Mouse (Mus musculus): ENCODE measurements around the gene Ccdc114. TPM values are rescaled to one million over a fixed set of nuclear protein-coding genes. Genes with fewer than 3 reads are reported as not detected.
"Not testable (repeated sequence)": the region's sequence is repeated elsewhere in the genome, so short reads cannot be mapped to it uniquely, and the experiment has no call there.

Gene Ccdc114
- polyA plus RNA-seq, 1 experiment from 2014 or later = 4.2 TPM

DNA sequence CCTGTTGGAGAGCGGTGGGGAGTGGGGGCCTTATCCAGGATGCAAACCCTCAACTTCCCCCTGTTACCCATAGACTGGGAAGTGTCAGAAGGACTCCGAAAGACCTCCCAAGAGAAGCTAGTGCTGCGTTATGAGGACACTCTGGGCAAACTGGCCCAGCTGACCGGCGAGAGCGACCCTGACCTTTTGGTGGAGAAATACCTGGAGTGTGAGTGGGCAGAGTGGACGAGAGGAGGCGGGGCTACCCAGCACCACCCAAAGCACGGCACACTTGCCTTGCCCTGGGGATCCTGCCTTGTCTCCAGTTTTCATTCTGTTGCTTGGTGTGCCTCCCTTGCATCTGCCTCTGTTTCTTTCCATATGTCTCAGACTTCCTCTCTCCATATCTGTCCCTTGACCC is 18.1 kb downstream of the Ccdc114 start:
- 84% methylated on average over 9 of the region's 9 CpGs for WGBS
- H3K27ac ChIP-seq = no peak overlapping the region
- H3K4me1 ChIP-seq = no peaks in the 10 kb centered on the region
- no peaks in the 10 kb centered on the region for H3K27me3 ChIP-seq
- no peaks in the 10 kb centered on the region for H3K36me3 ChIP-seq
- ATAC-seq (ENCODE audit: insufficient number of reproducible peaks, insufficient read depth, low FRiP score, low TSS enrichment) = no peak
- H3K9ac ChIP-seq = no peak overlapping the region
- no peak overlapping the region for H3K4me3 ChIP-seq
- H3K4me2 ChIP-seq (replicated peaks) = no peak overlapping the region
- no peaks in the 10 kb centered on the region for H3K9me3 ChIP-seq

DNA sequence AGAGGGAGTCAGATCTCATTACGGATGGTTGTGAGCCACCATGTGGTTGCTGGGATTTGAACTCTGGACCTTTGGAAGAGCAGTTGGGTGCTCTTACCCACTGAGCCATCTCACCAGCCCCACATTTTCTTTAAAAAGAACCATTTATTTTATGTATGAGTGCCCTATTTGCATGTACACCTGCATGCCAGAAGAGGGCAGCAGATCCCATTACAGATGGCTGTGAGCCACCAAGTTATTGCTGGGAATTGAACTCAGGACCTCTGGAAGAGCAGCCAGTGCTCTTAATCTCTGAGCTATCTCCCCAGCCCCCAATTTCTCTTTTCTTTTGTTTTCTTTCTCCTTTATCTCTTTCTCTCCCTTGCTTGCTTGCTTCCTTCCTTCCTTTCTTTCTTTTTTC is 19.4 kb downstream of the Ccdc114 start:
- WGBS = 70% methylated on average over 1 of the region's 1 CpGs
- not testable (repeated sequence) for H3K27me3 ChIP-seq; ATAC-seq (ENCODE audit: insufficient number of reproducible peaks, insufficient read depth, low FRiP score, low TSS enrichment); H3K4me1 ChIP-seq; H3K36me3 ChIP-seq; H3K9ac ChIP-seq; H3K4me2 ChIP-seq (replicated peaks); H3K27ac ChIP-seq; H3K9me3 ChIP-seq; H3K4me3 ChIP-seq

GRCm38 (mm10) chr7:45949061-45949460 is 25.2 kb downstream of the Ccdc114 start:
- 84% methylated on average over 4 of the region's 4 CpGs for WGBS
- H3K36me3 ChIP-seq = no peaks in the 10 kb centered on the region
- no peak overlapping the region for H3K4me3 ChIP-seq
- H3K4me2 ChIP-seq (replicated peaks) = no peak overlapping the region
- no peak overlapping the region for H3K9ac ChIP-seq
- H3K27ac ChIP-seq = no peak overlapping the region
- H3K9me3 ChIP-seq = no peaks in the 10 kb centered on the region
- H3K27me3 ChIP-seq = no peaks in the 10 kb centered on the region
- H3K4me1 ChIP-seq = no peaks in the 10 kb centered on the region
- ATAC-seq (ENCODE audit: insufficient number of reproducible peaks, insufficient read depth, low FRiP score, low TSS enrichment) = no peak

- ATAC-seq (ENCODE audit: insufficient number of reproducible peaks, insufficient read depth, low FRiP score, low TSS enrichment) = no peak
- H3K27ac ChIP-seq = no peak overlapping the region
Measured at GRCm38 (mm10) chr7:45956611-45957010, 32.7 kb downstream of the Ccdc114 start.

DNA sequence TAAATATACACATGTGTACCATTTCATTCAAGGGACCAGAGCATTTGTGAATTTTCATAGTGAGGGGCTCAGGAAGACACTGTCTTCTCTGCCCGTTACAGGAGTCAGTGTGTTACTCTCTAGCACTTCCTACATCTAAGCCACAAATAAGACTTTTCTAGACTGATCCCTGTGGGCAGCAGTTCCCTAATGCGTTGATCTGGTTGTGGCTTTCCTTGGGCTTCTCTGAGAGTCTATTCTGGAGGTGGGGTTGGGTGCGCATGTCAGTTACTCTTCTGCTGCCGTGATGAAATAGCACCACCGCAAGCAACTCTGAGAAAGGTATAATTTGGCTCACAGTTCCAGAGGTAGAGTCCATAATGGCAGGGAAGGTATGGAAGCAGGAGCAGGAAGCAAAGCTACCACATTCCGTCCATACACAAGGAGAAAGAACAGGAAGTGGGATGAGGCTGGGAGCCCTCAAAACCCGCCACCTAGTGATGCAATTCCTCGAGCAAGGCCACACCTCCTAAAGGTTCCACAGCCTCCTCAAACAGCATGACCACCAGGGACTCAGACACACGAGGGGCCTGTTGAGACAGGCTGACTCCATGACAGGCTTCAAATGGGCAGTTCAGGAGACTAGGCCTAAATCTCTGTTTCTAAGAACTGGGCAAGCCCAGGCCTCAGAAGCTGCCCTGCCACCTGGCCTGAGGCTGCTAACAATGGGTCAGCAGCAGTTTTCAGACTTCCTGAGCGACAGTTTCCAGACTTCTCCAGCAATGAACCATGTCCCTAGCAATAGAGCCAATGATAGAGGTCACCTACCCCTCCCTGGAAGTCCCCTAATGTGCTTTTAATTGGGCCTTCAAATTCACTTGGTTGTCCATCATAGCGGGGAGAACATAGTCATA is 48.2 kb downstream of the Ccdc114 start:
- ATAC-seq (ENCODE audit: insufficient number of reproducible peaks, insufficient read depth, low FRiP score, low TSS enrichment) = no peak
- WGBS = 82% methylated on average over 11 of the region's 11 CpGs

More at GRCm38 (mm10) chr7:45956611-45957010, 32.7 kb downstream of the Ccdc114 start:
- Histone ChIP-seq H3K36me3 (no peaks in the 10 kb centered on the region), H3K4me2 (replicated peaks) (no peak overlapping the region), H3K4me1 (no peaks in the 10 kb centered on the region), H3K9me3 (no peaks in the 10 kb centered on the region), H3K4me3 (no peak overlapping the region), H3K9ac (no peak overlapping the region), H3K27me3 (no peaks in the 10 kb centered on the region)
- 76% methylated on average over 4 of the region's 4 CpGs for WGBS

GRCm38 (mm10) chr7:45973271-45973687 is 49.4 kb downstream of the Ccdc114 start:
- no peak overlapping the region for H3K4me3 ChIP-seq
- no peaks in the 10 kb centered on the region for H3K4me1 ChIP-seq
- H3K27ac ChIP-seq = no peak overlapping the region
- no peaks in the 10 kb centered on the region for H3K27me3 ChIP-seq
- no peaks in the 10 kb centered on the region for H3K9me3 ChIP-seq
- no peak for ATAC-seq (ENCODE audit: insufficient number of reproducible peaks, insufficient read depth, low FRiP score, low TSS enrichment)
- 86% methylated on average over 6 of the region's 6 CpGs for WGBS
- H3K4me2 ChIP-seq (replicated peaks) = no peak overlapping the region
- H3K36me3 ChIP-seq = no peaks in the 10 kb centered on the region
- H3K9ac ChIP-seq = no peak overlapping the region

More for the DNA sequence above, 48.2 kb downstream of the Ccdc114 start:
- Histone ChIP-seq H3K9me3 (no peaks in the 10 kb centered on the region), H3K4me1 (no peaks in the 10 kb centered on the region), H3K4me3 (no peak overlapping the region), H3K27ac (no peak overlapping the region), H3K27me3 (no peaks in the 10 kb centered on the region), H3K9ac (no peak overlapping the region), H3K36me3 (no peaks in the 10 kb centered on the region), H3K4me2 (replicated peaks) (no peak overlapping the region)

GRCm38 (mm10) chr7:45974103-45974502 is 50.2 kb downstream of the Ccdc114 start:
- Histone ChIP-seq H3K4me3 (no peak overlapping the region), H3K27ac (no peak overlapping the region), H3K9ac (no peak overlapping the region), H3K36me3 (no peaks in the 10 kb centered on the region), H3K9me3 (no peaks in the 10 kb centered on the region), H3K4me2 (replicated peaks) (no peak overlapping the region), H3K4me1 (no peaks in the 10 kb centered on the region), H3K27me3 (no peaks in the 10 kb centered on the region)
- 63% methylated on average over 6 of the region's 6 CpGs for WGBS
- ATAC-seq (ENCODE audit: insufficient number of reproducible peaks, insufficient read depth, low FRiP score, low TSS enrichment) = no peak

DNA sequence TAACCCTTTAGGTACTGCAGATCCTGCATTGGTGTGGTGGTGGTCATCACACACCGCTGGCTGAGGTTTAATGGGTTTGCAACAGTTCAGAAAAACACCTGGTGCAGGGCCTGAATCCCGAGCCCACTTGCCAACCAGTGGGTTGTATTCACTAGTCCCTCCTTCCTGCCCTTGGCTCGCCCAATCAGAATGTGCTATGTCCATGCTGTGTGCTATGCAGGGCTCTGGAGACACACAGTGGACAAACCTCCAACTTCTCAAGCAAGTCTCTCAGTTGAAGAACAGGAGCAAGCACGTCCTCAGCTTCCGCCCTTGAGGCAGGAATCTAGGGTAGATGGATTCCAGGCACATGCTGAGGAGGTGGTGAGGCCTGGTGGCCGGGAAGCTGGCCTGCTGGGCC is 50.6 kb downstream of the Ccdc114 start:
- Histone ChIP-seq H3K4me3 (no peak overlapping the region), H3K36me3 (no peaks in the 10 kb centered on the region), H3K27me3 (no peaks in the 10 kb centered on the region), H3K9me3 (no peaks in the 10 kb centered on the region), H3K4me2 (replicated peaks) (no peak overlapping the region), H3K4me1 (no peaks in the 10 kb centered on the region), H3K9ac (no peak overlapping the region), H3K27ac (no peak overlapping the region)
- ATAC-seq (ENCODE audit: insufficient number of reproducible peaks, insufficient read depth, low FRiP score, low TSS enrichment) = no peak
- WGBS = 72% methylated on average over 6 of the region's 6 CpGs

- no peak overlapping the region for H3K4me3 ChIP-seq
- 77% methylated on average over 5 of the region's 5 CpGs for WGBS
- no peak for ATAC-seq (ENCODE audit: insufficient number of reproducible peaks, insufficient read depth, low FRiP score, low TSS enrichment)
Measured at GRCm38 (mm10) chr7:45981612-45982011, 57.7 kb downstream of the Ccdc114 start.

GRCm38 (mm10) chr7:45986893-45987292 is 63.0 kb downstream of the Ccdc114 start:
- no peak overlapping the region for H3K9ac ChIP-seq
- H3K4me2 ChIP-seq (replicated peaks) = no peak overlapping the region
- no peak overlapping the region for H3K27ac ChIP-seq
- ATAC-seq (ENCODE audit: insufficient number of reproducible peaks, insufficient read depth, low FRiP score, low TSS enrichment) = no peak
- no peak overlapping the region for H3K4me3 ChIP-seq
- H3K36me3 ChIP-seq = no peaks in the 10 kb centered on the region
- H3K4me1 ChIP-seq = no peaks in the 10 kb centered on the region
- WGBS = 72% methylated on average over 4 of the region's 6 CpGs
- no peaks in the 10 kb centered on the region for H3K9me3 ChIP-seq
- H3K27me3 ChIP-seq = no peaks in the 10 kb centered on the region

More at GRCm38 (mm10) chr7:45981612-45982011, 57.7 kb downstream of the Ccdc114 start:
- H3K9ac ChIP-seq = no peak overlapping the region
- H3K4me2 ChIP-seq (replicated peaks) = no peak overlapping the region
- H3K4me1 ChIP-seq = no peaks in the 10 kb centered on the region
- no peaks in the 10 kb centered on the region for H3K36me3 ChIP-seq
- no peak overlapping the region for H3K27ac ChIP-seq
- no peaks in the 10 kb centered on the region for H3K27me3 ChIP-seq
- no peaks in the 10 kb centered on the region for H3K9me3 ChIP-seq

- no peaks in the 10 kb centered on the region for H3K27me3 ChIP-seq
- 89% methylated on average over 1 of the region's 1 CpGs for WGBS
Measured at GRCm38 (mm10) chr7:45988344-45988743, 64.5 kb downstream of the Ccdc114 start.

GRCm38 (mm10) chr7:45992470-45992869 is 68.6 kb downstream of the Ccdc114 start:
- no peak for ATAC-seq (ENCODE audit: insufficient number of reproducible peaks, insufficient read depth, low FRiP score, low TSS enrichment)
- Histone ChIP-seq H3K4me2 (replicated peaks) (no peak overlapping the region), H3K4me3 (no peak overlapping the region), H3K9ac (no peak overlapping the region), H3K27me3 (no peaks in the 10 kb centered on the region), H3K4me1 (no peaks in the 10 kb centered on the region), H3K27ac (no peak overlapping the region), H3K36me3 (no peaks in the 10 kb centered on the region), H3K9me3 (no peaks in the 10 kb centered on the region)
- 84% methylated on average over 8 of the region's 8 CpGs for WGBS

More at GRCm38 (mm10) chr7:45988344-45988743, 64.5 kb downstream of the Ccdc114 start:
- Histone ChIP-seq H3K4me3 (no peak overlapping the region), H3K9ac (no peak overlapping the region), H3K4me1 (no peaks in the 10 kb centered on the region), H3K9me3 (no peaks in the 10 kb centered on the region), H3K4me2 (replicated peaks) (no peak overlapping the region), H3K27ac (no peak overlapping the region), H3K36me3 (no peaks in the 10 kb centered on the region)
- ATAC-seq (ENCODE audit: insufficient number of reproducible peaks, insufficient read depth, low FRiP score, low TSS enrichment) = no peak
